Mouse (Mus musculus) B cell, adult 2 months (primary cell): Measurements from ENCODE around the gene Axdnd1.
"Not testable (repeated sequence)": the region's sequence is repeated elsewhere in the genome, so short reads cannot be mapped to it uniquely, and the experiment has no call there.

Source experiments
- DNase-seq, 2 experiments: peaks; one replicate each; pipeline ENCODE4 v3.0.0; 2022

Axdnd1 gene

GRCm38 (mm10) chr1:156437016-156437708, 16.2 kb upstream of the Axdnd1 start:
- peak; percentile 66 to 71 for DNase-seq

- no peak for DNase-seq
Measured at GRCm38 (mm10) chr1:156433497-156433896, 12.5 kb upstream of the Axdnd1 start.

GRCm38 (mm10) chr1:156432498-156432897, 11.5 kb upstream of the Axdnd1 start:
- DNase-seq: no peak

- no peak for DNase-seq
Measured at GRCm38 (mm10) chr1:156428434-156428833, 7.5 kb upstream of the Axdnd1 start.

- no peak for DNase-seq
Measured at GRCm38 (mm10) chr1:156425746-156426145, 4.8 kb upstream of the Axdnd1 start.

- DNase-seq: no peak
Measured at GRCm38 (mm10) chr1:156424054-156424453, 3.1 kb upstream of the Axdnd1 start.

- no peak for DNase-seq
Measured at GRCm38 (mm10) chr1:156423493-156423892, 2.5 kb upstream of the Axdnd1 start.

GRCm38 (mm10) chr1:156422856-156423255, 1.9 kb upstream of the Axdnd1 start:
- no peak for DNase-seq

- peak; percentile 68 to 74 for DNase-seq
Measured at GRCm38 (mm10) chr1:156418170-156418569, 2.8 kb downstream of the Axdnd1 start.

- DNase-seq: no peak
Measured at GRCm38 (mm10) chr1:156408521-156408920, 12.4 kb downstream of the Axdnd1 start.

GRCm38 (mm10) chr1:156408004-156408403, 13.0 kb downstream of the Axdnd1 start:
- no peak for DNase-seq

- no peak for DNase-seq
Measured at GRCm38 (mm10) chr1:156403251-156403650, 17.7 kb downstream of the Axdnd1 start.

- DNase-seq: no peak
Measured at GRCm38 (mm10) chr1:156402491-156402890, 18.5 kb downstream of the Axdnd1 start.

- DNase-seq: not testable (repeated sequence)
Measured at GRCm38 (mm10) chr1:156400159-156400558, 20.8 kb downstream of the Axdnd1 start.

- no peak for DNase-seq
Measured at GRCm38 (mm10) chr1:156393148-156393547, 27.8 kb downstream of the Axdnd1 start.

GRCm38 (mm10) chr1:156386880-156387279, 34.1 kb downstream of the Axdnd1 start:
- DNase-seq: no peak

- DNase-seq: no peak
Measured at GRCm38 (mm10) chr1:156386232-156386631, 34.7 kb downstream of the Axdnd1 start.

GRCm38 (mm10) chr1:156381217-156381616, 39.7 kb downstream of the Axdnd1 start:
- DNase-seq: no peak

GRCm38 (mm10) chr1:156365740-156366139, 55.2 kb downstream of the Axdnd1 start, which contains the start of gene Gm2000:
Gene Gm2000, plus strand, starts transcription at chr1:156366040.
- no peak for DNase-seq

- DNase-seq: no peak
Measured at GRCm38 (mm10) chr1:156352466-156352865, 68.5 kb downstream of the Axdnd1 start.

- DNase-seq: no peak
Measured at GRCm38 (mm10) chr1:156350441-156350840, 70.5 kb downstream of the Axdnd1 start.

- DNase-seq: no peak
Measured at GRCm38 (mm10) chr1:156349031-156349430, 71.9 kb downstream of the Axdnd1 start.

- DNase-seq: no peak
Measured at GRCm38 (mm10) chr1:156345633-156346032, 75.3 kb downstream of the Axdnd1 start.

GRCm38 (mm10) chr1:156344433-156344832, 76.5 kb downstream of the Axdnd1 start:
- no peak for DNase-seq

GRCm38 (mm10) chr1:156340847-156341246, 80.1 kb downstream of the Axdnd1 start:
- no peak for DNase-seq
